Mouse (Mus musculus): ENCODE results near the gene Tec. TPM values are rescaled to one million over a fixed set of nuclear protein-coding genes. Genes with fewer than 3 reads are reported as not detected.
A peak's percentile ranks its signal among the peaks of the same experiment; 100 is the strongest.

Tec gene
- total RNA-seq, 1 experiment, result 4.7 TPM

DNA sequence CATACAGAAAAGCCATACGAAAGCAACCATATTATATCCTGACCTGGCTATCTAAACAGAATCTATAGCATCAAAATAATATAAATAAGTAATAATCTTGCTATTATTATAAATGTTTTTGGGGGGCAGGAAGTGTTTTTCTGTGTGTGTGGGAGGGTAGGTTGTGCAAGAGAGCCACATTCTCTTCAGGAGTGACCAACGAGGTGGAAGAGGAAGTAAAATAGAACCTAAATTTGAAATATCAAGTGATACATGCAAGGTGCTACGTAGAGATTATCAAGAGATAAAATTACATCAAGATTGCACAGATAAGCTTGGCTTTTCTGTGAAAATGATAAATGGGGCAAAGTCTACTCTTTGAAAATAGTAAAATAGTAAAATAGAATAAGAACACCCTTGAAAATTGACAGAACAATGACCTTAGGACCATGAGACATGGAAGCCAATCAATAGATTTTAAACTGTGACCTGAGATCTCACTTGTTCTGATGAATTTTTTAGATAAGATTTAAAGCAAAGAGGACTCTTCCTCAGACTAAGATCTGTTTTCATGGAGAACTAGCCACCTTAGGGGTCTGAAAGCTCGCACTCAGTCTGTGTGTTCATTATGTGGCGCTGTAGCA, 37.2 kb downstream of the Tec start:
- no peaks in the 10 kb centered on the region for H3K9me3 ChIP-seq (ENCODE audit: control insufficient read depth, insufficient read depth, low read depth, low read length)
- peaks cover 0 to 5% of the 10 kb centered on the region in 2 experiments for H3K4me1 ChIP-seq (ENCODE audit: control insufficient read depth in 2 of 2, insufficient read depth in 2 of 2, low read length in 2 of 2, poor library complexity in 1 of 2)
- H3K27ac ChIP-seq (ENCODE audit: insufficient read depth, low read depth, low read length, poor library complexity, severe bottlenecking), result no peak overlapping the region
- H3K36me3 ChIP-seq (ENCODE audit: control insufficient read depth, insufficient read depth, low read length, poor library complexity, severe bottlenecking), result no peaks in the 10 kb centered on the region
- in situ Hi-C loops (cut with MboI; ENCODE audit: low sequenced_read_pairs in 2 of 2, unreplicated experiment in 2 of 2), result no loop called here
- H3K4me3 ChIP-seq (ENCODE audit: insufficient read depth in 1 of 2, low read depth in 1 of 2, low read length in 2 of 2, poor library complexity in 1 of 2, severe bottlenecking in 1 of 2), result no peak overlapping the region
- no peak for TF ChIP-seq HCFC1 (IDR thresholded peaks at IDR 0.05; ENCODE audit: borderline replicate concordance, insufficient read depth, low read length)
- no peak for TF ChIP-seq CHD2 (IDR thresholded peaks at IDR 0.05; ENCODE audit: low read depth, low read length)
- no peak for TF ChIP-seq ZNF384 (IDR thresholded peaks at IDR 0.05; ENCODE audit: low read depth, low read length)
- TF ChIP-seq MAFK (IDR thresholded peaks at IDR 0.05; ENCODE audit: insufficient read depth, low read depth, low read length), result no peak
- no peak for TF ChIP-seq ZC3H11A (IDR thresholded peaks at IDR 0.05; ENCODE audit: borderline replicate concordance, low read depth, low read length)
- no peak for DNase-seq (ENCODE audit: low read depth, low spot score)
- H3K9ac ChIP-seq (ENCODE audit: insufficient read depth, low read depth, low read length, poor library complexity, severe bottlenecking), result no peak overlapping the region

GRCm38 (mm10) chr5:72829506-72830067, 38.7 kb downstream of the Tec start:
- H3K4me3 ChIP-seq (ENCODE audit: insufficient read depth in 1 of 2, low read depth in 1 of 2, low read length in 2 of 2, poor library complexity in 1 of 2, severe bottlenecking in 1 of 2), result no peak overlapping the region
- H3K4me1 ChIP-seq (ENCODE audit: control insufficient read depth in 2 of 2, insufficient read depth in 2 of 2, low read length in 2 of 2, poor library complexity in 1 of 2), result peaks cover 0 to 5% of the 10 kb centered on the region in 2 experiments
- no peak overlapping the region for H3K9ac ChIP-seq (ENCODE audit: insufficient read depth, low read depth, low read length, poor library complexity, severe bottlenecking)
- H3K27ac ChIP-seq (ENCODE audit: insufficient read depth, low read depth, low read length, poor library complexity, severe bottlenecking), result no peak overlapping the region
- H3K36me3 ChIP-seq (ENCODE audit: control insufficient read depth, insufficient read depth, low read length, poor library complexity, severe bottlenecking), result no peaks in the 10 kb centered on the region
- in situ Hi-C loops (cut with MboI; ENCODE audit: low sequenced_read_pairs in 2 of 2, unreplicated experiment in 2 of 2), result no loop called here
- H3K9me3 ChIP-seq (ENCODE audit: control insufficient read depth, insufficient read depth, low read depth, low read length), result no peaks in the 10 kb centered on the region
- no peak for DNase-seq (ENCODE audit: low read depth, low spot score)
- no peak for TF ChIP-seq CHD2 (IDR thresholded peaks at IDR 0.05; ENCODE audit: low read depth, low read length)
- TF ChIP-seq HCFC1 (IDR thresholded peaks at IDR 0.05; ENCODE audit: borderline replicate concordance, insufficient read depth, low read length), result no peak
- TF ChIP-seq MAFK (IDR thresholded peaks at IDR 0.05; ENCODE audit: insufficient read depth, low read depth, low read length), result no peak
- no peak for TF ChIP-seq ZNF384 (IDR thresholded peaks at IDR 0.05; ENCODE audit: low read depth, low read length)
- no peak for TF ChIP-seq ZC3H11A (IDR thresholded peaks at IDR 0.05; ENCODE audit: borderline replicate concordance, low read depth, low read length)

GRCm38 (mm10) chr5:72828401-72828800, 39.9 kb downstream of the Tec start:
- Histone ChIP-seq H3K9ac (ENCODE audit: insufficient read depth, low read depth, low read length, poor library complexity, severe bottlenecking) (no peak overlapping the region), H3K9me3 (ENCODE audit: control insufficient read depth, insufficient read depth, low read depth, low read length) (no peaks in the 10 kb centered on the region), H3K27ac (ENCODE audit: insufficient read depth, low read depth, low read length, poor library complexity, severe bottlenecking) (no peak overlapping the region), H3K4me1 (ENCODE audit: control insufficient read depth in 2 of 2, insufficient read depth in 2 of 2, low read length in 2 of 2, poor library complexity in 1 of 2) (peaks cover 0 to 5% of the 10 kb centered on the region in 2 experiments), H3K36me3 (ENCODE audit: control insufficient read depth, insufficient read depth, low read length, poor library complexity, severe bottlenecking) (no peaks in the 10 kb centered on the region), H3K4me3 (ENCODE audit: insufficient read depth in 1 of 2, low read depth in 1 of 2, low read length in 2 of 2, poor library complexity in 1 of 2, severe bottlenecking in 1 of 2) (no peak overlapping the region)
- peak; percentile 42 for DNase-seq (ENCODE audit: low read depth, low spot score)
- TF ChIP-seq HCFC1 (IDR thresholded peaks at IDR 0.05; ENCODE audit: borderline replicate concordance, insufficient read depth, low read length) (no peak), ZNF384 (IDR thresholded peaks at IDR 0.05; ENCODE audit: low read depth, low read length) (peak; percentile 94), MAFK (IDR thresholded peaks at IDR 0.05; ENCODE audit: insufficient read depth, low read depth, low read length) (0 out of 2 replicates have a peak, but pooled peaks have one; percentile 11), ZC3H11A (IDR thresholded peaks at IDR 0.05; ENCODE audit: borderline replicate concordance, low read depth, low read length) (no peak), CHD2 (IDR thresholded peaks at IDR 0.05; ENCODE audit: low read depth, low read length) (no peak)
- in situ Hi-C loops (cut with MboI; ENCODE audit: low sequenced_read_pairs in 2 of 2, unreplicated experiment in 2 of 2), result no loop called here

DNA sequence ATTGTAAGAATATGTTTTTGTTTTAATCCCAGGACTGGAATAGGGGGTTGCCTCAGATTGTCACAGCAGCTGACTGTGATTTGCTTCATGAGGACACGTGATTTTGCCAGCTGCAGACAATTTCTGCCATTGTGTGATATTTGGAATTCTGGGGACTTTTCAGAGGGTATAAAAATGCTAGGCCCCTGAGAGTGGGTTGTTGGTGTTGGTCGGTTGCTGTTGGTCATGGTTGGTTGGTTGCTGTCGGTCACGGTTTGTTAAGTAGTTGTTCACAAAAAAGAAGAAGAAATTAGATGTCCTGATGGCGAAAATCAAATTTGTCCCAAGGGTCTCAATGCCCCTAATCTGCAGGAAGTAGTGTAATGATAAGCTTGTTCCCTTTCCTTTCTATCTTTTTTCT, 40.8 kb downstream of the Tec start:
- DNase-seq (ENCODE audit: low read depth, low spot score), result no peak
- TF ChIP-seq CHD2 (IDR thresholded peaks at IDR 0.05; ENCODE audit: low read depth, low read length) (no peak), HCFC1 (IDR thresholded peaks at IDR 0.05; ENCODE audit: borderline replicate concordance, insufficient read depth, low read length) (no peak), ZNF384 (IDR thresholded peaks at IDR 0.05; ENCODE audit: low read depth, low read length) (no peak), MAFK (IDR thresholded peaks at IDR 0.05; ENCODE audit: insufficient read depth, low read depth, low read length) (no peak), ZC3H11A (IDR thresholded peaks at IDR 0.05; ENCODE audit: borderline replicate concordance, low read depth, low read length) (no peak)
- H3K9ac ChIP-seq (ENCODE audit: insufficient read depth, low read depth, low read length, poor library complexity, severe bottlenecking), result no peak overlapping the region
- no peaks in the 10 kb centered on the region for H3K36me3 ChIP-seq (ENCODE audit: control insufficient read depth, insufficient read depth, low read length, poor library complexity, severe bottlenecking)
- no peak overlapping the region for H3K27ac ChIP-seq (ENCODE audit: insufficient read depth, low read depth, low read length, poor library complexity, severe bottlenecking)
- no peak overlapping the region for H3K4me3 ChIP-seq (ENCODE audit: insufficient read depth in 1 of 2, low read depth in 1 of 2, low read length in 2 of 2, poor library complexity in 1 of 2, severe bottlenecking in 1 of 2)
- peaks cover 0 to 5% of the 10 kb centered on the region in 2 experiments for H3K4me1 ChIP-seq (ENCODE audit: control insufficient read depth in 2 of 2, insufficient read depth in 2 of 2, low read length in 2 of 2, poor library complexity in 1 of 2)
- in situ Hi-C loops (cut with MboI; ENCODE audit: low sequenced_read_pairs in 2 of 2, unreplicated experiment in 2 of 2), result no loop called here
- H3K9me3 ChIP-seq (ENCODE audit: control insufficient read depth, insufficient read depth, low read depth, low read length), result no peaks in the 10 kb centered on the region

Data from ES-E14 (cell line).